Mouse (Mus musculus) olfactory bulb, adult 2 months (tissue): ENCODE data around the gene Islr.

ENCODE experiments used
- CTCF ChIP-seq: fragments of 200-500 bp; IDR thresholded peaks from 2 replicates; pipeline ENCODE4 v1.5.1; 2012; ENCODE audit warnings: low read depth, mild to moderate bottlenecking, low read length, moderate library complexity; ENCODE audit not compliant: insufficient read depth
- POLR2A ChIP-seq: fragments of 200-500 bp; IDR thresholded peaks from 2 replicates; pipeline ENCODE4 v1.6.1; 2012; ENCODE audit warnings: mild to moderate bottlenecking, low read depth, low read length, moderate library complexity; ENCODE audit not compliant: insufficient read depth

- TF ChIP-seq CTCF (no peak), POLR2A (no peak)
These were observed 55.3 kb downstream of the Islr start for GRCm38 (mm10) chr9:58148806-58149205.
